In genomic region chr15:36364757-36365156, GRCm38 (mm10) we compare ENCODE assay signal across 15 mouse cellular contexts.
"Had no signal": no experiment of that assay in that cellular context is flagged by ENCODE, and none has a peak within 500 bp of the region (broad histone marks: within the 10 kb centered on the region; RNA-seq: fewer than 3 reads in every experiment).

No protein-coding gene starts in this region.

- H3K4me2 ChIP-seq: limb, embryonic 13.5 days; lung, embryonic 14.5 days; midbrain, embryonic 11.5 days; midbrain, embryonic 15.5 days; neural tube, embryonic 12.5 days had no signal

- H3K36me3 ChIP-seq: limb, embryonic 13.5 days; midbrain, embryonic 15.5 days; neural tube, embryonic 12.5 days had no signal

- ATAC-seq: midbrain, embryonic 15.5 days had no signal

- H3K27ac ChIP-seq: kidney, postnatal 0 days; limb, embryonic 13.5 days; liver, embryonic 14.5 days; macrophage; midbrain, embryonic 15.5 days; neural tube, embryonic 12.5 days had no signal

- H3K9ac ChIP-seq: limb, embryonic 13.5 days; liver, embryonic 14.5 days; lung, embryonic 14.5 days; midbrain, embryonic 15.5 days; neural tube, embryonic 12.5 days had no signal

- H3K27me3 ChIP-seq: limb, embryonic 13.5 days; midbrain, embryonic 15.5 days; neural tube, embryonic 12.5 days had no signal

- DNase-seq: kidney, adult 11 months; kidney, adult 9 months; kidney, postnatal 36 days; lung, postnatal 14 days; thymus, adult 2 months; thymus, postnatal 25 days had no signal

- H3K4me3 ChIP-seq: limb, embryonic 13.5 days; megakaryocyte, embryonic 14.5 days; midbrain, embryonic 15.5 days; neural tube, embryonic 12.5 days had no signal

- H3K9me3 ChIP-seq: limb, embryonic 13.5 days; megakaryocyte, embryonic 14.5 days; midbrain, embryonic 15.5 days; neural tube, embryonic 12.5 days had no signal
